Mouse (Mus musculus): ENCODE measurements around the gene Itgb3. TPM values are rescaled to one million over a fixed set of nuclear protein-coding genes. Genes with fewer than 3 reads are reported as not detected.

Itgb3 gene
- polyA plus RNA-seq, 1 experiment, result 25.0 TPM

DNA sequence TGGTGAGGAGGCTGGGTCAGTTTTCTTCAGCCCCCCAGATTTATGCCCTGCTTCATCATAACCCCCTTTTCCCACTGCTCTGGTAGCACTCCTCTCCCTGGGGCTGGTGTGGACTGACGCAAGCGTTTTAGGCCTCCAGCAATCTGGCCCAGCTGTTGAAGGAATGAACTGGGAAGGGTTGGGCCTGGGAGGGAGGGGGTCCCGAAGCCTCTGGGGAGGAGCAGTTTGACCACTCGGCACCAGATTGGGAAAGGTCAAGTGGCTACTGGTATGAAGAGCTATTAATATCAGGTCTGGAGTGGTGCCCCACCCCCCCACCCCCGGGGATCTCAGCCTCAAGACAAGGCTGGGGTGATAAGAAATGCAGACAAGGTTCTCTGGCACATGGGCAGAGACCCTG is 29.7 kb upstream of the Itgb3 start:
- TF ChIP-seq POLR2AphosphoS2 (IDR thresholded peaks at IDR 0.05; ENCODE audit: insufficient read length, low read depth) (peak; percentile 47), SRF (IDR thresholded peaks at IDR 0.05; ENCODE audit: control insufficient read depth, insufficient read length, low read depth) (no peak), E2F4 (IDR thresholded peaks at IDR 0.05; ENCODE audit: insufficient read depth) (no peak), CEBPB (IDR thresholded peaks at IDR 0.05; ENCODE audit: insufficient read depth, poor library complexity, severe bottlenecking) (peak; percentile 11; the same call in 1 of the 2 replicates), REST (IDR thresholded peaks at IDR 0.05; ENCODE audit: insufficient read depth, insufficient read length) (no peak), MAX (IDR thresholded peaks at IDR 0.05; ENCODE audit: low read depth) (no peak), TCF3 (IDR thresholded peaks at IDR 0.05; ENCODE audit: insufficient read length, low read depth) (no peak), MYOD1 (IDR thresholded peaks at IDR 0.05; ENCODE audit: control insufficient read depth in 1 of 3, insufficient read length in 2 of 3, low read depth in 2 of 3) (peak in 1 of 3 experiments; percentile 57), USF1 (IDR thresholded peaks at IDR 0.05; ENCODE audit: low read depth) (no peak), TCF12 (IDR thresholded peaks at IDR 0.05; ENCODE audit: insufficient read depth, poor library complexity, severe bottlenecking) (no peak), POLR2A (IDR thresholded peaks at IDR 0.05; ENCODE audit: insufficient read length, low read depth) (peak; percentile 44), MYOG (IDR thresholded peaks at IDR 0.05; ENCODE audit: control insufficient read depth in 1 of 3, insufficient read depth in 1 of 3, insufficient read length in 2 of 3, low read depth in 2 of 3) (peak in 1 of 3 experiments; percentile 82)
- H3ac ChIP-seq (ENCODE audit: control insufficient read depth, insufficient read length), result peak overlapping the region; percentile 9
- peaks cover 12% of the 10 kb centered on the region for H3K79me2 ChIP-seq (ENCODE audit: control insufficient read depth, insufficient read depth)
- peaks cover 8% of the 10 kb centered on the region for H3K36me3 ChIP-seq (ENCODE audit: control insufficient read depth, insufficient read depth)
- peak overlapping the region; percentile 66 for H3K4me2 ChIP-seq (ENCODE audit: low read depth)
- H3K27me3 ChIP-seq (ENCODE audit: control insufficient read depth, insufficient read depth, insufficient read length), result no peaks in the 10 kb centered on the region
- peak overlapping the region; percentile 57 for H3K4me3 ChIP-seq

DNA sequence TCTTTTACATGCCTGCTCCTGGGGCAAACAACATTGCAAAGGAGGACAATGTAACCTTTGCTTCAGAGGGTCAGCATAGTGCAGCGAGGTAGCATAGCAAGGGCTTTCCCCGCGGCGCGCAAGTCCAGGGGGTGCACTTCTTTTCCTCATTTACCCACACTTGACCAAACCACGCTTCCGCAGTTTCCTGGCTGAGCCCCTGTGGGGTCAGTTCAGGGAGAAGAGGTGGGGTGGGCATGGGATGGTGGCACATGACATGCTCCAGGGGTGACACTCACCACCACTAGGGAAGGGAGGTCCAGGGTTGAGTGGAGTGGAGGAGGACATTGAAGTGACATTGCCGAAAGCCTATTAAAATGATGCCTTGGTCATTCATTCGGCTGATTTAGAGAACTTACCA is 28.7 kb upstream of the Itgb3 start:
- Histone ChIP-seq H3K4me3 (peak overlapping the region; percentile 57), H3K79me2 (ENCODE audit: control insufficient read depth, insufficient read depth) (peaks cover 12% of the 10 kb centered on the region), H3K4me2 (ENCODE audit: low read depth) (peak overlapping the region; percentile 66), H3ac (ENCODE audit: control insufficient read depth, insufficient read length) (no peak overlapping the region), H3K27me3 (ENCODE audit: control insufficient read depth, insufficient read depth, insufficient read length) (no peaks in the 10 kb centered on the region), H3K36me3 (ENCODE audit: control insufficient read depth, insufficient read depth) (peaks cover 8% of the 10 kb centered on the region)
- peak; percentile 12 for TF ChIP-seq POLR2A (IDR thresholded peaks at IDR 0.05; ENCODE audit: insufficient read length, low read depth)
- TF ChIP-seq POLR2AphosphoS2 (IDR thresholded peaks at IDR 0.05; ENCODE audit: insufficient read length, low read depth), result peak; percentile 56
- no peak for TF ChIP-seq USF1 (IDR thresholded peaks at IDR 0.05; ENCODE audit: low read depth)
- TF ChIP-seq TCF3 (IDR thresholded peaks at IDR 0.05; ENCODE audit: insufficient read length, low read depth), result no peak
- no peak for TF ChIP-seq REST (IDR thresholded peaks at IDR 0.05; ENCODE audit: insufficient read depth, insufficient read length)
- TF ChIP-seq SRF (IDR thresholded peaks at IDR 0.05; ENCODE audit: control insufficient read depth, insufficient read length, low read depth), result no peak
- no peak for TF ChIP-seq CEBPB (IDR thresholded peaks at IDR 0.05; ENCODE audit: insufficient read depth, poor library complexity, severe bottlenecking)
- TF ChIP-seq MYOD1 (IDR thresholded peaks at IDR 0.05; ENCODE audit: control insufficient read depth in 1 of 3, insufficient read length in 2 of 3, low read depth in 2 of 3), result no peak

DNA sequence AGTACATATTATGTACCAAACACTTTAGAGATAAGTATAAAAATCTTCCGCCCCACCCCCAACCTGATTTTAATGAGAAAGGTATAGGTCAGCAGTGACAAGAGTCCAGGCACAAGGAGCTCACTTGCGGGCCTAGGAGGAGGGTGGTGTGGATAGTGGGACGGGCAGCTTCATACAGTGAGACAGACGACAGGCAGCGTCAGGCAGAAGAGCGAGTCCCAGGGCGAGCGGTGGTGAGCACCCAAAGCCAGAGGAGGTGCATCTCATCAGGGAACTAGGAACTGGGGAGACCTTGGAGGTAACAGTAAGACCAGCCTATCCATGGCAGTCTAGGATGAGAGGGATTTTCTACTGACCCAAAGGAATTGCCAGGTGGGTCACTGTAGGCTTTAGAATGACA is 28.2 kb upstream of the Itgb3 start:
- TF ChIP-seq TCF12 (IDR thresholded peaks at IDR 0.05; ENCODE audit: insufficient read depth, poor library complexity, severe bottlenecking) (no peak), POLR2AphosphoS2 (IDR thresholded peaks at IDR 0.05; ENCODE audit: insufficient read length, low read depth) (peak; percentile 81), POLR2A (IDR thresholded peaks at IDR 0.05; ENCODE audit: insufficient read length, low read depth) (peak; percentile 56)
- H3K79me2 ChIP-seq (ENCODE audit: control insufficient read depth, insufficient read depth), result peaks cover 12% of the 10 kb centered on the region
- H3K27me3 ChIP-seq (ENCODE audit: control insufficient read depth, insufficient read depth, insufficient read length), result no peaks in the 10 kb centered on the region
- no peak overlapping the region for H3ac ChIP-seq (ENCODE audit: control insufficient read depth, insufficient read length)
- H3K4me3 ChIP-seq, result peak overlapping the region; percentile 57
- H3K36me3 ChIP-seq (ENCODE audit: control insufficient read depth, insufficient read depth), result peaks cover 8% of the 10 kb centered on the region
- H3K4me2 ChIP-seq (ENCODE audit: low read depth), result peak overlapping the region; percentile 66

DNA sequence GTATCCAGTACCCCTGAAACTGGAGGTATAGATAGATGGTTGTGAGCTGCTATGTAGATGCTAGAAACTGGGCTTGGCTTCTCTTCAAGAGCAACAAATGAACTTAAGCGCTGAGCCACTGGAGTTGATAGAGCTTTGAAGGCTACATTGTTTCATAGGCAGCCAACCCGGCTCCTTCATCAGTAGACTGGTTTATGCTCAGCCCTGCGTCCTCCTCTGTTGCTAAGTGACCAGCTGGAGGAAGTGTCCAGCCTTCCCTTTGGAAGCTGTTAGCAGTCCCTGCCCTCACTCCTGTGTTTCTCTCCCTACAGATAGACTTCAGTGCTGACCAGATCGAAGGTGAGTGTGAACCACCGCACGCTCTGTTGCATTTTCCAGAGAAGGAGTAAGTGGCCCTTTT is 27.7 kb upstream of the Itgb3 start:
- H3K4me3 ChIP-seq, result peak overlapping the region; percentile 57
- H3ac ChIP-seq (ENCODE audit: control insufficient read depth, insufficient read length), result no peak overlapping the region
- peaks cover 12% of the 10 kb centered on the region for H3K79me2 ChIP-seq (ENCODE audit: control insufficient read depth, insufficient read depth)
- TF ChIP-seq TCF12 (IDR thresholded peaks at IDR 0.05; ENCODE audit: insufficient read depth, poor library complexity, severe bottlenecking), result no peak
- H3K4me2 ChIP-seq (ENCODE audit: low read depth), result peak overlapping the region; percentile 66
- H3K36me3 ChIP-seq (ENCODE audit: control insufficient read depth, insufficient read depth), result peaks cover 8% of the 10 kb centered on the region
- no peaks in the 10 kb centered on the region for H3K27me3 ChIP-seq (ENCODE audit: control insufficient read depth, insufficient read depth, insufficient read length)

GRCm38 (mm10) chr11:104580606-104581005 is 27.2 kb upstream of the Itgb3 start:
- H3K4me3 ChIP-seq, result peak overlapping the region; percentile 57
- H3K79me2 ChIP-seq (ENCODE audit: control insufficient read depth, insufficient read depth), result peaks cover 12% of the 10 kb centered on the region
- H3K27me3 ChIP-seq (ENCODE audit: control insufficient read depth, insufficient read depth, insufficient read length), result no peaks in the 10 kb centered on the region
- peaks cover 8% of the 10 kb centered on the region for H3K36me3 ChIP-seq (ENCODE audit: control insufficient read depth, insufficient read depth)
- H3K4me2 ChIP-seq (ENCODE audit: low read depth), result peak overlapping the region; percentile 66
- H3ac ChIP-seq (ENCODE audit: control insufficient read depth, insufficient read length), result no peak overlapping the region
- TF ChIP-seq POLR2AphosphoS2 (IDR thresholded peaks at IDR 0.05; ENCODE audit: insufficient read length, low read depth) (peak; percentile 18), MAX (IDR thresholded peaks at IDR 0.05; ENCODE audit: low read depth) (no peak)
